Mouse (Mus musculus) thymus, postnatal 4 days (tissue): ENCODE measurements around the gene Lemd1.

Source experiments
- DNase-seq: peaks from one replicate; pipeline ENCODE4 v3.0.0; 2021

Lemd1 gene

DNA sequence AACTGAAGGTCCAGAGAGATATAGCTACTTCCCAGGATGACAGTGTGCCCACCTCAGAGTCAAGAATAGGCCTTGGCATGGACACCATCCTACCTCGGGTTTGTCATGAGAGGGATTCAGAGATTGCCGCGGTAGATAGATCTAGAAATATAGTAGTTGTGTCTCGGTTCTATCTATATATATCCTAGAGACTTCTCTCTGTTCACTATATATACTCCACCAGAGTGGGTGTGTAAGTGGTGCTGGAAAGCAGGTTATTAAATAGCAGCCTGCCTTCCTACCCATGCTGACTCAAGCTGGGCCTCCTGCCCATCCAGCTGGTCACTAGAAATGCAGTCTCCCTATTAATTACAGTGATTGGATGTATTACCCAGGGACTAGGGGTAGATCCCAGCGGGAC is 11.5 kb downstream of the Lemd1 start:
- DNase-seq: no peak

GRCm38 (mm10) chr1:132205958-132206357 is 14.7 kb downstream of the Lemd1 start:
- no peak for DNase-seq

GRCm38 (mm10) chr1:132206828-132207227 is 15.6 kb downstream of the Lemd1 start:
- DNase-seq: no peak

DNA sequence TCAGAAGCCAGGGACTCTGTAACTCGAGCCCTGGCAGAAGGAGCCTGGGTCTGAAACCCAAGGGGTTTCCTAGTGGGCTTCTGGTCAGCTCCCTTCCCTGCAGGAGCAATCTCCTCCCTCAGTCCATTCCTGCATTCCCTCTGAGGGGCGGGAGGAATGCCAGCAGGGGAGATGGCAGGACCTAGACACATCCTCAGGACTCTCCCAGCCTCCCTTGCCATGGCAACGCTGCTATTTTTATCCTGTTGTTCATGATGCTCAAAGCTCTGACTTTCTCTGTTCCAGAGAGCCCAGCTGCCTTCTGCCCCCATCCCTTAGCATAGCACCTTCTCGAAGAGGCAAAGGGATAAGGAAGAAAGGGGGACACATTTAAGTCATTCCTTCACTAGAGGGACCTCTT is 16.9 kb downstream of the Lemd1 start:
- DNase-seq: no peak

GRCm38 (mm10) chr1:132209400-132209799 is 18.2 kb downstream of the Lemd1 start:
- DNase-seq: no peak

DNA sequence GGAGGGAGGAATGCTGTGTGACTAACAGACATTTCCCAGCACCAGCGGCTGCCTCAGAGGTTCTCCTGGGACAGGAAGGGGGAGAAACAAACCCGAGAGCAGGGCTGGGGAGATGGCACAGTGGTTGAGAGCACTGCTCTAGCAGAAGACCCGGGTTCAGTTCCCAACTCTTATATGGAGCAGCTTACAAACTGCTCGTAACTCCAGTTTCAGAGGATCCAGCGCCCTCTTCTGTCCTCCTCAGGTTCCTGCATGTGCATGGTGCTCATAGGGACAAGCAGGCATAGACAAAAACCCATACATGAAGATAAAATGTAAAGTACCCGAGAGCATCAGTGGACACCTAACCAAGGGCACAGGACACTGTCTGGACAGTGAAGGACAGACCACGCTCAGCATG is 19.7 kb downstream of the Lemd1 start:
- peak; percentile 50 for DNase-seq

GRCm38 (mm10) chr1:132211672-132212071 is 20.4 kb downstream of the Lemd1 start:
- DNase-seq: no peak

DNA sequence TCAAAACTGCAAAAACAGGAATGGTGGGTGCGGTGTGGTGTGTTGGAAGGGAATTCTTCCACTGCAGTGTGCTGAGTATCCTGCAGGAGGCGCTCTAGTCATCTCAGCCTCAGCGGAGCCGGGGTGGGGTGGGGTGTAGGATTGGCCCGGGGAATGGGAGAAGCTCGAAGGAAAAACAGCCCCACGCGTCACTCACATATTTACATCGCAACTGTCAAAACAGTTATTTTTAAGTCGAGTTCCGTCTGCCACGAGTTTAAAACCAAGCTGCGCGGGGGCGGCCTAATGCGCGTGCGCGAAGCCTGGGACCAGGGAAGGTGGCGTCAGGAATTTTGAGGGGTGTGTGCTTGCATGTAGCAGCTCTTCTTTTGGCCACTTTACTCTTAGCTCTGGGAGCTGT is 21.0 kb downstream of the Lemd1 start:
- DNase-seq: peak; percentile 56

GRCm38 (mm10) chr1:132213076-132213475 is 21.8 kb downstream of the Lemd1 start:
- no peak for DNase-seq

- no peak for DNase-seq
Observed at GRCm38 (mm10) chr1:132216276-132216675, 25.0 kb downstream of the Lemd1 start.

- no peak for DNase-seq
Observed at GRCm38 (mm10) chr1:132221627-132222026, 30.4 kb downstream of the Lemd1 start.

- no peak for DNase-seq
Observed at GRCm38 (mm10) chr1:132222166-132222565, 30.9 kb downstream of the Lemd1 start.

- no peak for DNase-seq
Observed at GRCm38 (mm10) chr1:132226297-132227080, 35.3 kb downstream of the Lemd1 start.

GRCm38 (mm10) chr1:132229667-132230066 is 38.4 kb downstream of the Lemd1 start, which contains the start of gene Gm10188:
TSS of gene Gm10188 (minus strand) at chr1:132229767.
- DNase-seq: no peak

DNA sequence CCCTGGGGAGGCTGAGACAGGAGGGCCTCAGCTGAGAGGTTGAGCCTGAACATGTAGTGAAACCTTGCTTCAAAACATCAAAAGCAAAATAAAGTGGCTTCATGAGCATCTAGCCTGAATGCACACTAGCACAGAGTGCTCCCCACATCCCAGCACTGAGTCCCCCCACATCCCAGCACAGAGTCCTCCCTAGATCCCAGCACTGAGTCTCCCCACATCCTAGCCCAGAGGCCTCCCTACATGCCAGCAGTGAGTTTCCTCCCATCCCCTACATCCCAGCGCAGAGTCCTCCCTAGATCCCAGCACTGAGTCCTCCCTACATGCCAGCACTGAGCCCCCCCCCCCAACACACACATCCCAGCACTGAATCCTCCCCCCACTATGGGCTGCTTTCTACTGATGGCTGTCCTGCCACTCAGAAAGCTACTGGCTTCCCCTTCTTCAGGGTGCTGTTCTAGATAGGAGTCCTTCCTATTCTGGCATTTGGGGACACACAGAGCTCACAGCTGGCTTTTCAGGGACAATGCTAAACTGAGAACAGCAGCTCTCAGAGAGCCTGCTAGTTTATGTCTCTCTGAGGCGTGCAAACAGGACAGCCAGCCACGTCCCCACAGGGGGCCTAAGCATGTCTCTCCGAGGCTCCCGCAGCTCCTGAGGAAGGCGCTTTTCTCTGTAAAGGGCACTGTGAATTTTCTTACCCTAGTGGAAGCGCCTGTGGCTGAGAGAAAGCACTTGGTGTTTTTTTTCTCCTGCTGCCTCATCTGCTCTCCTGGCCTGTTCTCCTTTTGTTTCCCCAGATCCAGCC is 40.4 kb downstream of the Lemd1 start:
- no peak for DNase-seq

DNA sequence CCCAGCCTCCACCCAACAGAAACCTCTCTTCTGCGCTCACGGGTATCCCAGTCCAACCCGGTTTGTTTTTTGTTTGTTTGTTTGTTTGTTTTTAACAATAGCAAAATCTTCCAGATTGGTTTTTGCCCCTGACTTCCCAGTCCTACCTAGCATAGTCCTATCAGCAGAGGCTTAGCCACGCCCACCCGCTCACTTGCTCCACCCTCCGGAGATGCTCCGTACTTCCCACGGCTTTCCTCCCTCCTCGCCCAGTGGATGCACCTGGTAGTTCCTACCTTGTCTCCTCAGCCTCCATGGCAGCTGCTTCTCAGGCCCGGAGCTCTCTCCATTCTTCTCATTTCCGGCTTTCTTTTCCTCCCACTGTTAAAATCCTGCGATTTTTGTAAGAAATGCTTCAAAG is 42.3 kb downstream of the Lemd1 start:
- peak; percentile 58 for DNase-seq

DNA sequence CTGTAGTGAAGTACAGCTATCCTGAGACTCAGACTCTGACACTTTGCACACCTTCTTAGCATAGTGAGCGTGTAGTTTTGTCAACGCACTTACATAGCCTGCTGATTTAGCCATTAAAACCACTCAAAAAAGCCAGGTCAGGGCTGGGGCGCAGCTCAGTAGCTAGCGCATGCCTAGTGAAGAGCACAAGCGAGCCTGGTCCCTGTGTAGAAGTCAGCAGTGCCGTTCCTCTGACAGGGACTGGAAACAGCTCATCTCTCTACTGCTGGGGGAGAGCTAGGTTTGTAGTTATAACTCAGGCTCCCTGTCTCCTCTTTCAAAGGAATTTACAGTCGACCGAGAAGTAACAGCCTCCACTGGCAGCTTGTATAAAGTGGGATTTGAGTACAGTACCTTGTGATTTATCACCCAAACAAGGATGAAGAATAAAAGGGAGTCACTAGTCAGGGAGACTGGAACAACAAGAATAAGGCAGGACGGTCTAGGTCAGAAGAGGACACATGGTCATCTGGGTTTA is 43.6 kb downstream of the Lemd1 start:
- no peak for DNase-seq

DNA sequence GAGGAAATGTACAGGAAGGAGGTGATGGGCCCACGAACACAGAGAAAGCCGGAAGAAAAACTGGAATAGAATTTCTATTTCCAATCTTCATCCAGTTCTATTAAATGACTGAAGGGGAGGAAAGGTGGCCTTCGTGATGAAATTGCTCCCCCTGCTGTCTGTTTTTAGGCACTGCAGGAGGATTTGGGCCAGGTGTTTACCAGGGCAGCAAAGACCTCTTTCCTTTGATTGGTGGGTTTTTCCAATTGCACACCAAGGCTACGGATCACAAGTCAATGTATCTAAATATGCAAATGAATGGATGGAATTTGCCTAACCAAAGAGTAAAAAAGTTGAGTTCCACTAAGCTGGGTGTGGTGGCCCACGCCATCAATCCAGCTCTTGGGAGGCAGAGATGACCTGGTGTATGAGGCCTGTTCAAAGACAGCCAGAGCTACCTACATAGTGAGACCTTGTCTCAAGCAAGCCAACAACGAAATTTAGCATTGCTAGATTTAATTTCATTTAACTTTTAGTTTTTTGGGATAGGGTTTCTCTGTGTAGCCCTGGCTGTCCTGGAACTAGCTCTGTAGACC is 46.4 kb downstream of the Lemd1 start:
- DNase-seq: peak; percentile 76

GRCm38 (mm10) chr1:132245010-132245409 is 53.8 kb downstream of the Lemd1 start:
- DNase-seq: no peak

DNA sequence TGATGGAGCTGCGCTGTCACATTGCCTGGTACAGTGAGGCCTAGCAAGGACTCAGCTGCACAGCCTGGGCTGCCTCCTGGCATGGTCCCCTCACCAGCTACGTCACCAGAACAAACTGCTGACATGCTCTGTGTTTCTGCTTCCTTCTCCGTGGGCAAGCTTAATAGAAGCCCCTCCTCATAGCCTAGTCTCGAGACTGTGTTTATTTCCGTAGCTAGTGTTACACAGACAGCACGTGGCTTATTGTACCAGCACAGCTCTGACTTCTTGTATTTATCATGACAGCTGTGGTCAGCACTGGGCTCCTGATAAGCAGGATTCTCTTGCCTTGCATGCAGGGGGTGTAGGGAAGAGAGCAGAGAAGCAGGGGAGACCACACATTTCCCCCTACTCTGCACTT is 54.9 kb downstream of the Lemd1 start:
- no peak for DNase-seq

GRCm38 (mm10) chr1:132246641-132247040 is 55.4 kb downstream of the Lemd1 start:
- no peak for DNase-seq

- no peak for DNase-seq
Observed at GRCm38 (mm10) chr1:132254467-132254866, 63.2 kb downstream of the Lemd1 start.

GRCm38 (mm10) chr1:132260331-132260730 is 69.1 kb downstream of the Lemd1 start:
- DNase-seq: no peak

- peak; percentile 60 for DNase-seq
Observed at GRCm38 (mm10) chr1:132261058-132261457, 69.8 kb downstream of the Lemd1 start.
